Mouse (Mus musculus) intestine, embryonic 15.5 days (tissue): ENCODE results near the gene Taok3. TPM values are rescaled to one million over a fixed set of nuclear protein-coding genes. Genes with fewer than 3 reads are reported as not detected.

Experiments used
- polyA plus RNA-seq: library from polyadenylated mRNA; unstranded; fragments of >200 nt; fragmentation: Nextera tagmentation; extraction: Ambion mirVana; gene quantifications from 2 replicates; pipeline ENCODE4 v1.2.1, GENCODE M21; 2015

Taok3 gene
- polyA plus RNA-seq, 1 experiment from 2014 or later, result 44.9 TPM

Other genes starting within 250 kb of the Taok3 start
- 72.7 and 73.7 TPM in 2 replicates for gene Suds3, start 4.0 kb upstream of the Taok3 start, polyA plus RNA-seq
- gene Pebp1, start 167.5 kb downstream of the Taok3 start, polyA plus RNA-seq, result 659 and 723 TPM in 2 replicates
- 14.1 and 16.8 TPM in 2 replicates for gene Vsig10, start 199.0 kb downstream of the Taok3 start, polyA plus RNA-seq
- gene Wsb2, start 237.2 kb downstream of the Taok3 start, polyA plus RNA-seq, result 82.6 and 94.5 TPM in 2 replicates